Mouse (Mus musculus): ENCODE results near the gene Fcnb.

Gene Fcnb

GRCm38 (mm10) chr2:28084768-28085167 lies at the start of gene Fcnb:
Gene Fcnb, minus strand, starts transcription at chr2:28084885.
- DNase-seq = no peak

GRCm38 (mm10) chr2:28133833-28134232 lies 49.1 kb upstream of the Fcnb start:
- DNase-seq = no peak

- no peak for DNase-seq
These were observed 47.4 kb upstream of the Fcnb start for GRCm38 (mm10) chr2:28132117-28132516.

GRCm38 (mm10) chr2:28126763-28127438 lies 42.2 kb upstream of the Fcnb start:
- no peak for DNase-seq

GRCm38 (mm10) chr2:28123910-28124309 lies 39.2 kb upstream of the Fcnb start:
- no peak for DNase-seq

- no peak for DNase-seq
These were observed 36.6 kb upstream of the Fcnb start for GRCm38 (mm10) chr2:28121309-28121708.

GRCm38 (mm10) chr2:28120342-28120741 lies 35.7 kb upstream of the Fcnb start:
- DNase-seq = no peak

GRCm38 (mm10) chr2:28118518-28119116 lies 33.9 kb upstream of the Fcnb start:
- DNase-seq = no peak

- DNase-seq = no peak
These were observed 33.0 kb upstream of the Fcnb start for GRCm38 (mm10) chr2:28117490-28118308.

GRCm38 (mm10) chr2:28108763-28109162 lies 24.1 kb upstream of the Fcnb start:
- DNase-seq = no peak

- no peak for DNase-seq
These were observed 21.3 kb upstream of the Fcnb start for GRCm38 (mm10) chr2:28106002-28106401.

- no peak for DNase-seq
These were observed 19.0 kb upstream of the Fcnb start for GRCm38 (mm10) chr2:28103653-28104052.

- DNase-seq = no peak
These were observed 17.2 kb upstream of the Fcnb start for GRCm38 (mm10) chr2:28101892-28102291.

GRCm38 (mm10) chr2:28100796-28101483 lies 16.3 kb upstream of the Fcnb start:
- no peak for DNase-seq

- DNase-seq = no peak
These were observed 14.1 kb upstream of the Fcnb start for GRCm38 (mm10) chr2:28098547-28099505.

- DNase-seq = no peak
These were observed 12.1 kb upstream of the Fcnb start for GRCm38 (mm10) chr2:28096751-28097309.

- no peak for DNase-seq
These were observed 7.4 kb upstream of the Fcnb start for GRCm38 (mm10) chr2:28092099-28092498.

GRCm38 (mm10) chr2:28091042-28091441 lies 6.4 kb upstream of the Fcnb start:
- no peak for DNase-seq

GRCm38 (mm10) chr2:28090299-28091008 lies 5.8 kb upstream of the Fcnb start:
- no peak for DNase-seq

- no peak for DNase-seq
These were observed 4.4 kb upstream of the Fcnb start for GRCm38 (mm10) chr2:28089095-28089494.

GRCm38 (mm10) chr2:28086112-28086511 lies 1.4 kb upstream of the Fcnb start:
- no peak for DNase-seq

All from spleen, adult 18-20 months (tissue).